Mouse (Mus musculus): Measurements from ENCODE around the gene Tdrd3. TPM values are rescaled to one million over a fixed set of nuclear protein-coding genes. Genes with fewer than 3 reads are reported as not detected.

The Tdrd3 gene
- polyA plus RNA-seq, 1 experiment from 2014 or later = 43.5 TPM

DNA sequence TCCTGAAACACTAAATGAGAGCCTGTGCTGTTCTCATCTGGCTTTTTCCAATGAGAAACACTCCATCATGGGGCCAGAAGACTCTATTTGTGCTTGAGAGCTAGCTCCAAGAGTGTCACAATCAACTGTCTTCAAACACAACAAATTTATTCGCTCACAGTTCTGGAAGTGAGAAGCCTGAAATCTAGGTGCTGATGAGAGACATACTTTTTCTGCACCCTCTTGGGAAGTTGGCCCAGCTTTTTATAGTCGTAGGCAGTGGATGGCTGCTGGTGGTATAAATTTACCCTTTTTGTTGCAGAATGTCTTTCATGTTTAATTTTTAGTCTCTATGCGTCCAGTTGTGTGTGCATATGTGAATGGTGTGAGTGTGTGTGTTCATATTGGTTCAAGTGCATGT, 166.2 kb downstream of the Tdrd3 start:
- Histone ChIP-seq H3K4me1 (replicated peaks) (no peaks in the 10 kb centered on the region), H3K36me3 (no peaks in the 10 kb centered on the region), H3K27me3 (no peaks in the 10 kb centered on the region), H3K4me2 (no peak overlapping the region), H3K9ac (no peak overlapping the region), H3K9me3 (no peaks in the 10 kb centered on the region), H3K4me3 (no peak overlapping the region), H3K27ac (replicated peaks) (no peak overlapping the region)
- ATAC-seq (ENCODE audit: low read depth) = no peak
- 88% methylated on average over 3 of the region's 3 CpGs for WGBS
